Mouse (Mus musculus) embryonic stem cell, embryonic (primary cell): Measurements from ENCODE around the gene Gm8660.
"Not testable (repeated sequence)": the region's sequence is repeated elsewhere in the genome, so short reads cannot be mapped to it uniquely, and the experiment has no call there.

Source experiments
- CTCF ChIA-PET, 4 experiments: fragments of 300-600 bp in 2 of 4; fragments of 350-600 bp in 2 of 4; sonication (Branson Sonifier 250); formaldehyde crosslinking; loops; one replicate each; lab custom pipeline; 2022; ENCODE audit warnings: inconsistent platforms in 2 of 4; lab: Charles Lee
- POLR2A ChIA-PET, 4 experiments: fragments of 300-600 bp in 2 of 4; fragments of 350-600 bp in 2 of 4; sonication (Branson Sonifier 250); formaldehyde crosslinking; loops; one replicate each; lab custom pipeline; 2022; ENCODE audit warnings: antibody characterized with exemption in 4 of 4, inconsistent platforms in 1 of 4; lab: Charles Lee

Gm8660 gene

DNA sequence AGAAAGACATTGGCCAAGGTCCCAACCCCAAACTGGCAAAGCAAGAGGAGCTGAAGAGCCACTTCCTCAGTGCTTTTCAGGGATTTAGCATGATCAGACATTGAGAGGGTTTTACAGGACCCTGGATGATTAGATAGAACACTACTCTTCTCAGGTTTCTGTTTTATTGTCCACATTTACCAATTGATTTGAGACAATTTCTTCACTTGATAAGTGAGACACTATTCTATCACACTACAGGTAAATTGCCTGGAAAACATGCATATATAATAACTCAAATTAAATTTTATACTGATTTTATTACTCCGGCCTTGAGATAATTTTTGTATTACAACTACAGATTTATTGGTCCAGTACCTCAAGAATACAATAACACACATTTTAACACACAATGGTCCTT is at the start of gene Gm8660:
Gene Gm8660, minus strand, starts transcription at position 101 of the 400 bp plus-strand sequence.
- CTCF ChIA-PET, POLR2A ChIA-PET: not testable (repeated sequence)

DNA sequence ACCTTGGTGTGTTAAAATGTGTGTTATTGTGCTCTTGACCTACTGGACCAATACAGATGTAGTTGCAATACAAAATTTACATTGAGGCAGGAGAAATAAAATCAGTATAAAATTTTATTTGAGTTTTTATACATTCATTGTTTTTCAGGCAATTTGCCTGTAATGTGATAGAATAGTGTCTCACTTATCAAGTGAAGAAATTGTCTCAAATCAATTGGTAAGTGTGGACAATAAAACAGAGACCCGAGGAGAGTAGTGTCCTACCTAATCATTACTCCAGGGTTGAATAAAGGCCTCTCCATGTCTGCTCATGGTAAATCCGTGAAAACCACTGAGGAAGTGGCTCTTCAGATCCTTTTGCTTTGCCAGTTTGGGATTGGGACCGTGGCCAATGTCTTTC is 42.4 kb upstream of the Gm8660 start, which contains the start of gene Vmn1r148:
Gene Vmn1r148, plus strand, starts transcription at position 301 of the 400 bp plus-strand sequence.
- POLR2A ChIA-PET, CTCF ChIA-PET: not testable (repeated sequence)

DNA sequence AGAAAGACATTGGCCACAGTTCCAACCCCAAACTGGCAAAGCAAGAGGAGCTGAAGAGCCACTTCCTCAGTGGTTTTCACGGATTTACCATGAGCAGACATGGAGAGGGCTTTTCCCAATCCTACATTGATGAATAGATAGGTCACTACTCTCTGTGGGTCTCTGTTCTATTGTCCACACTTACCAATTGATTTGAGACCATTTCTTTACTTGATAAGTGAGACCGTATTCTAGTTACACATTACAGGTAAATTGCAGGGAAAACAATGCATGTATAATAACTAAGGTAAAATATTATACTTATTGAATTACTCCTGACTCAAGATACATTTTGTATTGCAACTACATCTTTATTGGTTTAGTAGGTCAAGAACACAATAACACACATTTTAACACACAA is 41.2 kb downstream of the Gm8660 start, which contains the start of gene Gm4187:
Gene Gm4187, minus strand, starts transcription at position 101 of the 400 bp plus-strand sequence.
- POLR2A ChIA-PET, CTCF ChIA-PET: not testable (repeated sequence)
